Mouse (Mus musculus): ENCODE measurements around the gene Tm4sf20. TPM values are rescaled to one million over a fixed set of nuclear protein-coding genes. Genes with fewer than 3 reads are reported as not detected.

The Tm4sf20 gene
- 0.47 TPM for polyA plus RNA-seq (2017; shearing (Covaris generic))

GRCm38 (mm10) chr1:82768269-82768668 is at the start of gene Tm4sf20:
Tm4sf20 (minus strand) TSS chr1:82768461.

DNA sequence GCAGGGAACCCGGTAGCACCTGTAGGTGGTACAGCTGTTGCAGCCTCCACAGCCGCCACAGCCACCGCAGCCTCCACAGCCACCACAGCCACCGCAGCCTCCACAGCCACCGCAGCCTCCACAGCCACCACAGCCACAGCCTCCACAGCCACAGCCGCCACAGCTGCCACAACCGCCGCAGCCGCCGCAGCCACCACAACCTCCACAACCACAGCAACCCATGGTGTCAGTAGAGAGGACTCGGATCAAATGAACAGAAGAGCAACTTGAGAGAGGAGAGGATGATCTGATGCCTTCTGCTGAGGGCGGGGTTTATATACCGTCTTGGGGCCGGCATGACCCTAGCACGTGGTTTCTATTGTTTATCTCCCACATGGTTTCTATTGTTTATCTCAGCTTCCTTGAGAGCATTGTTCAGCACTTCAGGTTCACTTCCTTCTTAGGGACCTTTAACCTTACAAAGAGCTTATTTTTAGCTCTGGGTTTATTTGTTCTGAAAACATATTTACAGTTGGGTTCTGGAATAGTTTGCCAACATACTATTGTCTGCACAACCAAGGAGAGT is 2.8 kb upstream of the Tm4sf20 start, which contains the start of gene Gm47791:
Gene Gm47791, minus strand, starts transcription at position 222 of the 565 bp plus-strand sequence.

DNA sequence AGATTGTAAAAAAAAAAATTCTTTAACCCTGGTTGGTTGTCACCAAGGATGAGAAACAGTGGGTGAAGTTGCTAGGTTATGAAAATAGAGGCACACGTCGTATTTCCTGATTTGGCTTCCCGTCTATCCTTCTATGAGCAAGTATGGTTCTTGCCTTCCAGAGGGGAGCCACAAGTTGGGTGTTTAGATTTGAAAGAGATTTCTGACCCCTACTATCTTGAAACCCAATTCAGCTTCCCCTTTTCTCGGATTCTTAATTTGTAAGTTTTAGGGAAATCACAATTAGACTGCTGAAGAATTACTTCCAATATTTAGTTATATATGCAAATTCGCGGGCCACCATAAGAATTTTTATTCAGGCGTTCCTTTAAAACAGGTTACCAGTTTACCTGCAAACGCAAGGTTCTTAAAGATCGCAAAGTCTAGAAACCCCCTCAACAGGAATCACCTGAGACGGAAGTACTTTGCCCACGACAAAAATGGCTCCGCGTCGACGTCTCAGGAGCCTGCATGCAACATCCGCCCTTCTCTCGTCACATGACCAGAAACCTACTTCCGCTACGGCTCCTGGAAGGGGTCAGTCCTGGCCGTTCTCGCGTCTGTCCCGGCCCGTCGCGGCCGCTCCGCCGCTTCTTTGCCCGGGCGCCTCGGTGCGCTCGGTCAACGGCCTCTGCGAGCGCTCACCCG is 43.8 kb downstream of the Tm4sf20 start, which contains the start of gene Mff:
Gene Mff, plus strand, starts transcription at position 552 of the 687 bp plus-strand sequence.

Other genes with a start within 250 kb of the Tm4sf20 start
- gene Col4a4, start 181.6 kb downstream of the Tm4sf20 start, polyA plus RNA-seq (2017; shearing (Covaris generic)), result 0.05 TPM
- gene Col4a3, start 181.5 kb downstream of the Tm4sf20 start, polyA plus RNA-seq (2017; shearing (Covaris generic)), result 0.16 TPM
- 185 TPM for gene Mff, start 43.6 kb downstream of the Tm4sf20 start, polyA plus RNA-seq (2017; shearing (Covaris generic))
- not detected for gene Gm47791, start 2.8 kb upstream of the Tm4sf20 start, polyA plus RNA-seq (2017; shearing (Covaris generic))
- 133 TPM for gene Agfg1, start 71.0 kb upstream of the Tm4sf20 start, polyA plus RNA-seq (2017; shearing (Covaris generic))
- not detected for gene A030005L19Rik, start 144.9 kb upstream of the Tm4sf20 start, polyA plus RNA-seq (2017; shearing (Covaris generic))
- gene A030014E15Rik, start 156.5 kb upstream of the Tm4sf20 start, polyA plus RNA-seq (2017; shearing (Covaris generic)), result not detected
- gene Gm6217, start 162.9 kb upstream of the Tm4sf20 start, polyA plus RNA-seq (2017; shearing (Covaris generic)), result not detected
- gene A030003K21Rik, start 174.9 kb upstream of the Tm4sf20 start, polyA plus RNA-seq (2017; shearing (Covaris generic)), result not detected
- gene Gm7544, start 187.6 kb upstream of the Tm4sf20 start, polyA plus RNA-seq (2017; shearing (Covaris generic)), result not detected
- gene Gm47955, start 191.8 kb upstream of the Tm4sf20 start, polyA plus RNA-seq (2017; shearing (Covaris generic)), result not detected
- gene Gm47959, start 232.1 kb upstream of the Tm4sf20 start, polyA plus RNA-seq (2017; shearing (Covaris generic)), result not detected

Data from naive thymus-derived CD4-positive, alpha-beta T cell, adult 5 months (primary cell).